Mouse (Mus musculus) left cerebral cortex, adult 8-10 months (tissue): ENCODE results near the gene Tcl1b4. TPM values are rescaled to one million over a fixed set of nuclear protein-coding genes. Genes with fewer than 3 reads are reported as not detected.

ENCODE experiments used
- DNase-seq, 2 experiments: peaks; one replicate each; pipeline ENCODE4 v3.0.0; 2022; ENCODE audit warnings: low spot score in 2 of 2
- total RNA-seq, 4 experiments: library from RNA; stranded (reverse); gene quantifications; 2 replicates each; pipeline ENCODE4 v1.2.4; 2022

Gene Tcl1b4
- total RNA-seq, 4 experiments from 2014 or later, result not detected

DNA sequence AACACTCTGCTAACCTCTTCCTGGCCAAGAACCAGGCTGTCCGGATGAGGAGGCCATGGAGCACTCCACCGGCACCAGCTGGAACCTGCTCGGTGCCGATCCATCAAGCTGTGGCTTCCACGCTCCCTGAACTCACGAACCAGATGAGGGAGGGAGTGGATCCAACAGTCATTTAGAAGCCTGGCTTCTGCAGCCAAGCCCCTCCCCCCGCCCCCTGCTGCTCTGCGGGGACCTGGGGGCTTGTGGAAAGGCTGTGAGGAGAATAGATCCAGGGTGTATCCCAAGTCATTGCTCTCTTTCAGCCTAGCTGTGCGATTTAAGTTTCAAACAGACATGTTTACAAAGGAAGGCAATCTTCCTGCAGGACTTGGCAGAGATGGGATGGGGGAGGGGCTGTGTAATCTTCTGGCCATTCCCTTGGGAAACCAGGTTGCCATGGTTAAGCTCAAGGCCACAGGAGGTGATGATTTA is 47.0 kb downstream of the Tcl1b4 start:
- DNase-seq, result no peak

GRCm38 (mm10) chr12:105253796-105254195 is 52.0 kb downstream of the Tcl1b4 start:
- no peak for DNase-seq

Other genes with a start within 250 kb of the Tcl1b4 start
- 1 to 10 TPM; 2.0 to 3.0 (median 2.8) TPM for gene Syne3, start 192.1 kb upstream of the Tcl1b4 start, total RNA-seq
- gene Glrx5, start 169.3 kb upstream of the Tcl1b4 start, total RNA-seq, result 10 to 100 TPM; 41.7 to 50.8 (median 46.0) TPM
- gene Tcl1b2, start 55.9 kb upstream of the Tcl1b4 start, total RNA-seq, result not detected
- gene Tcl1b1, start 42.3 kb upstream of the Tcl1b4 start, total RNA-seq, result not detected
- gene Tcl1b5, start 25.6 kb upstream of the Tcl1b4 start, total RNA-seq, result not detected
- not detected for gene Tcl1b3, start 10.9 kb upstream of the Tcl1b4 start, total RNA-seq
- not detected for gene Tcl1, start 20.8 kb downstream of the Tcl1b4 start, total RNA-seq
- 10 to 100 TPM in 1 of 4 experiments, 1 to 10 TPM in 3; 9.0 to 10.2 (median 9.4) TPM for gene Tunar, start 131.9 kb downstream of the Tcl1b4 start, total RNA-seq